Mouse (Mus musculus): Measurements from ENCODE around the gene Vrtn.

- peak; percentile 38 for TF ChIP-seq CTCF (IDR thresholded peaks at IDR 0.05; ENCODE audit: low read depth)
- no peak for TF ChIP-seq EP300 (IDR thresholded peaks at IDR 0.05; ENCODE audit: low read depth)
These were observed 19.8 kb upstream of the Vrtn start for GRCm38 (mm10) chr12:84620975-84621374.
